Mouse (Mus musculus): ENCODE data around the gene Kat14. TPM values are rescaled to one million over a fixed set of nuclear protein-coding genes. Genes with fewer than 3 reads are reported as not detected.
"Not testable (repeated sequence)": the region's sequence is repeated elsewhere in the genome, so short reads cannot be mapped to it uniquely, and the experiment has no call there.

Kat14 gene
- polyA plus RNA-seq, 1 experiment from 2014 or later: 22.4 TPM

DNA sequence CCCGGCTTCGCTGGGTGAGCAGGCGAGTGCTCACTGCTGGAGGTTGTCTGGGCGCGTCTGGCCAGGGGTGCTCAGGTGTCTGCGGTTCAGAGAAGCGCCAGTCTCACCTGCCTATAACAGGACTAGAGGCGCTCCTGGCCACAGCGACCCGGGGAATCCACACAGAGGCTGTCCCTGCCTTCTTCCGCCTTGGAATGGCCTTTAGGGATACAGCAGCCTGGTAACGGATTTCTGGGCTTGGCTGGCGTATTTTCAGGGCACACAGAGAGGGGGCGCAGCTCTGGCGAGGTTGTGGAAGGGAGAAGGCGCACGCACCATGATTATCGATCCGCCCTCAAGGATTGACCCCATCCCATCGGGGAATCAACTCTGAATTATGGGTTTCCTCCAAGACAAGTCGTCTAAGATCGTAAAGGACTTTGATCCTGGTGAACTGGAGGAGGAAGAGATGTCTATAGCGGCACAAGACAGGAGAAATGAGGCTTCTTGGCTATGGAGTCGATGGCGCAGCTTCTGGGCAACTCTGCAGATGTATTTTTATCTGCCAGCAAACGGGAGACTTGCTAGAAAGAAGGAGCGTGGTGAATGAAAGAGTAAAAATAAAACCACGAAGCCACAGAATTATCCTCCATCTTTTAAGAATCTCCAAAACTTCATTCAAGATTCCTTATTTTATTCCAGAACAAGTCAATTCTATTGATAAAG, 35.5 kb upstream of the Kat14 start:
- WGBS: 6% methylated on average over 28 of the region's 28 CpGs
- no peak for DNase-seq (ENCODE audit: low spot score)
- Histone ChIP-seq H3K4me1 (replicated peaks; ENCODE audit: control insufficient read depth, insufficient read depth, low read length) (peaks cover 26% of the 10 kb centered on the region), H3K9me3 (ENCODE audit: control insufficient read depth, low read length) (0 out of 2 replicates have a peak, but pooled peaks cover 3% of the 10 kb centered on the region), H3K9ac (peak overlapping the region; percentile 36; the same call in 1 of the 2 replicates), H3K4me2 (replicated peaks) (peak overlapping the region; percentile 95), H3K27ac (no peak overlapping the region), H3K27me3 (ENCODE audit: control insufficient read depth, insufficient read depth, low read length) (peaks cover 75% of the 10 kb centered on the region), H3K36me3 (replicated peaks; ENCODE audit: control insufficient read depth, insufficient read depth) (no peaks in the 10 kb centered on the region), H3K4me3 (replicated peaks; ENCODE audit: low read length) (peak overlapping the region; percentile 30)
- no peak for ATAC-seq (ENCODE audit: low FRiP score)

DNA sequence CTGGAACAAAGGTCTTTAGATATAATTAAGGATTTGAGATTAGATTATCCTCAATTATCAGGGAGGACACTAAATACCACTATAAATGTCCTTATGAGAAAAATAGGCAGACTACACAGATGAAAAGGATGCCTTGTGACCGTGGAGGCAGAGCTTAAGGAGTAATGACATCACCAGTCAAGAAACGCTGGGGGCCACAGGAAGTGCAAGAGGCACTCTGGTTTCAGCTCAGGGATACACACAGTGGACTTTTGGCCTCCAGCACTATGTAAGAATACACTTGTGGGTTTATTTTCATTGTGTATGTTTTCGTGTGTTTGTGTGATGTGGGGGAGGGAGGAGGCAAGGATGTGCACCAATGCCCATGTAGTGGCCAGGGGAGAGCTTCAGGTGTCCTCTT, 31.6 kb upstream of the Kat14 start:
- Histone ChIP-seq H3K27ac (no peak overlapping the region), H3K4me1 (replicated peaks; ENCODE audit: control insufficient read depth, insufficient read depth, low read length) (peaks cover 9% of the 10 kb centered on the region; the same call in 1 of the 2 replicates), H3K4me3 (replicated peaks; ENCODE audit: low read length) (no peak overlapping the region), H3K9ac (no peak overlapping the region), H3K4me2 (replicated peaks) (no peak overlapping the region), H3K27me3 (ENCODE audit: control insufficient read depth, insufficient read depth, low read length) (peaks cover 36% of the 10 kb centered on the region), H3K36me3 (replicated peaks; ENCODE audit: control insufficient read depth, insufficient read depth) (no peaks in the 10 kb centered on the region), H3K9me3 (ENCODE audit: control insufficient read depth, low read length) (0 out of 2 replicates have a peak, but pooled peaks cover 3% of the 10 kb centered on the region)
- ATAC-seq (ENCODE audit: low FRiP score) (no peak), DNase-seq (ENCODE audit: low spot score) (no peak)
- WGBS: 72% methylated on average over 3 of the region's 3 CpGs

DNA sequence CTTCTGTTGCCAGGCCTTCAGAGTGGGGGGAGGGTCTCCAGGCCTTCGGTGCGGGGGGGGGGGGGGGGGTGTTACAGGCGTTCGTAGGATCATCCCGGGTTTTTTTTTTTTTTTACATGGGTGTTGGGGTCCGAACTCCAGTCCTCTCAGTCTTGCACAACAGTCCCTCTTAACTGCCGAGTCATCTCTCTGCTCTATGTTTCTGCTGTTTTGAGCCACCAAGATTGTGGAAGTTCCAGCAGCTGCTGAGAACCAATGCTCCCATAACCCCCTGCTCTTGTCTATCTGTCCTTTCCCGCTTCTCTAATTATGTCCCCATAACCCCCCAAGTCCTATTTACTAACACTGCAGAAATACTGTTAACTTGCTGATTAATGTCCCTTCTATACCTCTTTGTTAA, 31.1 kb upstream of the Kat14 start:
- no peak overlapping the region for H3K27ac ChIP-seq
- 0 out of 2 replicates have a peak, but pooled peaks cover 3% of the 10 kb centered on the region for H3K9me3 ChIP-seq (ENCODE audit: control insufficient read depth, low read length)
- peaks cover 8% of the 10 kb centered on the region; the same call in 1 of the 2 replicates for H3K4me1 ChIP-seq (replicated peaks; ENCODE audit: control insufficient read depth, insufficient read depth, low read length)
- ATAC-seq (ENCODE audit: low FRiP score) (no peak), DNase-seq (ENCODE audit: low spot score) (no peak)
- no peak overlapping the region for H3K9ac ChIP-seq
- H3K27me3 ChIP-seq (ENCODE audit: control insufficient read depth, insufficient read depth, low read length): peaks cover 31% of the 10 kb centered on the region
- WGBS: 87% methylated on average over 6 of the region's 8 CpGs
- H3K36me3 ChIP-seq (replicated peaks; ENCODE audit: control insufficient read depth, insufficient read depth): no peaks in the 10 kb centered on the region
- H3K4me2 ChIP-seq (replicated peaks): no peak overlapping the region
- no peak overlapping the region for H3K4me3 ChIP-seq (replicated peaks; ENCODE audit: low read length)

DNA sequence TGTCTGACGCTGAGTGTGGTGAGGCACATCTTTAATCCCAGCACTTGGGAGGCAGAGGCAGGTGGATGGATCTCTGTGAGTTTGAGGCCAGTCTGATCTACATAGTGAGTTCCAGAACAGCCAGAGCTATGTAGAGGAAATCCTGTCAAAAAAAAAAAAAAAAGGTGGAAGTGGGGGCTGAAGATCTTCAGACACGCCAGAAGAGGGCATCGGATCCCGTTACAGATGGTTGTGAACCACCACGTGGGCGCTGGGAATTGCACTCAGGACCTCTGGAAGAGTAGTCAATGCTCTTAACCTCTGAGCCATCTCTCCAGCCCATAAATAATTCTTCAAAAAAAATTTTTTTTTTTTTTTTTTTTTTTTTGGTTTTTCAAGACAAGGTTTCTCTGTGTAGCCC, 30.6 kb upstream of the Kat14 start:
- not testable (repeated sequence) for ATAC-seq (ENCODE audit: low FRiP score)

DNA sequence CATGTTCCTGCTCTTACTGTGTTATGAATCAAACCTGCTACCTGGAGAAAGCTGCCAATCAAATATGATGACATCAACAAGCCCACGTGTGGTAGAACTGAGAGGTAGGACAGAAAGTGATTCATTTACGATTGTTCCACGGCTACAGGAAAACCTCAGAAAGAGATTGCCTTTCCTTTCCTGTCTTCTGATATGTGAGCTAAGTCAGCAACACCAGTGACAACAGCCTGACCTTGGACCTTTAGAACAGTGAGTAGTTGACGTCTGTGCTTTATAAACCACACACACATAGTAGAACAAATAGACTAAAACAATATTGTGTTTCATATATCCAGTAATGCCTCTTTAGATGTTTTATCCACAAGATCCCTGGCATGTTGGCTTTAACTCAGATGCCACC, 25.6 kb upstream of the Kat14 start:
- no peak for ATAC-seq (ENCODE audit: low FRiP score)
- no peaks in the 10 kb centered on the region for H3K4me1 ChIP-seq (replicated peaks; ENCODE audit: control insufficient read depth, insufficient read depth, low read length)
- WGBS: 87% methylated on average over 4 of the region's 4 CpGs

More for the DNA sequence above, 30.6 kb upstream of the Kat14 start:
- not testable (repeated sequence) for DNase-seq (ENCODE audit: low spot score); H3K9ac ChIP-seq; H3K4me2 ChIP-seq (replicated peaks); H3K27ac ChIP-seq; H3K9me3 ChIP-seq (ENCODE audit: control insufficient read depth, low read length); H3K4me3 ChIP-seq (replicated peaks; ENCODE audit: low read length); H3K36me3 ChIP-seq (replicated peaks; ENCODE audit: control insufficient read depth, insufficient read depth); H3K4me1 ChIP-seq (replicated peaks; ENCODE audit: control insufficient read depth, insufficient read depth, low read length)
- peaks cover 26% of the 10 kb centered on the region for H3K27me3 ChIP-seq (ENCODE audit: control insufficient read depth, insufficient read depth, low read length)
- 82% methylated on average over 6 of the region's 6 CpGs for WGBS

DNA sequence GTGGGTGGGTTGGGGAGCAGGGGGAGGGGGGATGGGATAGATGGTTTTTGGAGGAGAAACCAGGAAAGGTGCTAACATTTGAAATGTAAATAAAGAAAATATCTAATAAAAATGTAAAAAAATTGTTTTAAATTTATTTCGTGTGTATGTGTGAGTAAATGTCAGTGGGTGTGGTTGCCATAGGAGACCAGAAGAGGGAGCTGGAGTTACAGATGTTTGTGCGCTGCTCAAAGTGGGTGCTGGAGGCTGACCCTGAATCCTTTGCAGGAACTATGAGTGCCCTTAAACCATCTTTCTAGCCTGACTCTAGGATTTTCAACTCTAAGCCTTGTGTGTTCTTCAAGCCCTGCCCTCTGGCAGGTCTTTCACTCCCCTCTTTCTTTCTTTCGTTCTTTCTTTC, 20.3 kb upstream of the Kat14 start:
- H3K4me1 ChIP-seq (replicated peaks; ENCODE audit: control insufficient read depth, insufficient read depth, low read length): no peaks in the 10 kb centered on the region
- H3K27me3 ChIP-seq (ENCODE audit: control insufficient read depth, insufficient read depth, low read length): no peaks in the 10 kb centered on the region
- ATAC-seq (ENCODE audit: low FRiP score): no peak
- DNase-seq (ENCODE audit: low spot score): no peak
- H3K4me3 ChIP-seq (replicated peaks; ENCODE audit: low read length): no peak overlapping the region
- no peaks in the 10 kb centered on the region for H3K36me3 ChIP-seq (replicated peaks; ENCODE audit: control insufficient read depth, insufficient read depth)
- WGBS: 70% methylated on average over 3 of the region's 3 CpGs
- H3K9ac ChIP-seq: no peak overlapping the region
- H3K4me2 ChIP-seq (replicated peaks): no peak overlapping the region
- no peak overlapping the region for H3K27ac ChIP-seq
- no peaks in the 10 kb centered on the region for H3K9me3 ChIP-seq (ENCODE audit: control insufficient read depth, low read length)

More for the DNA sequence above, 25.6 kb upstream of the Kat14 start:
- Histone ChIP-seq H3K27me3 (ENCODE audit: control insufficient read depth, insufficient read depth, low read length) (no peaks in the 10 kb centered on the region), H3K36me3 (replicated peaks; ENCODE audit: control insufficient read depth, insufficient read depth) (no peaks in the 10 kb centered on the region), H3K4me3 (replicated peaks; ENCODE audit: low read length) (no peak overlapping the region), H3K9ac (no peak overlapping the region), H3K27ac (no peak overlapping the region), H3K4me2 (replicated peaks) (no peak overlapping the region), H3K9me3 (ENCODE audit: control insufficient read depth, low read length) (no peaks in the 10 kb centered on the region)
- no peak for DNase-seq (ENCODE audit: low spot score)

DNA sequence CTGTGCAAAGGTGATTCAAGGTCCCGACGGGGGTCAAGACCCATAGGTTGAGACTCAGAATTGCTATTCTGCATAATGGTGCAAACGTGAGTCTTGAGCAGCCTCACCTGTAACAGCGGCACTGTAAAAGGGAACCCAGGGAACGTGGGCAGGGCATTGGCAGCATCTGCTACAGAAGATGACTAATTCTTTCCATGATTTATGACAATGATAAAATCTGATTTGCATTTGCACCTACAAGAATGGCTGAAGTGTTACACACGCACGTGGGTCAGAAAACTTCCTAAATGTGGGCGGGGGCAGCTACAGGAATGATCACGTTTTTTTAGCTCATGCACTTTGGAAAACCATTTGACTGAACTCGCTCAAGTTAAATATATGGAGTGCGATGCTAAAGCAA, 15.9 kb upstream of the Kat14 start:
- no peak overlapping the region for H3K9ac ChIP-seq
- no peaks in the 10 kb centered on the region for H3K36me3 ChIP-seq (replicated peaks; ENCODE audit: control insufficient read depth, insufficient read depth)
- no peak for DNase-seq (ENCODE audit: low spot score)
- no peak overlapping the region for H3K4me3 ChIP-seq (replicated peaks; ENCODE audit: low read length)
- H3K4me2 ChIP-seq (replicated peaks): no peak overlapping the region
- WGBS: 87% methylated on average over 11 of the region's 11 CpGs
- H3K27me3 ChIP-seq (ENCODE audit: control insufficient read depth, insufficient read depth, low read length): no peaks in the 10 kb centered on the region
- H3K27ac ChIP-seq: no peak overlapping the region
- H3K9me3 ChIP-seq (ENCODE audit: control insufficient read depth, low read length): no peaks in the 10 kb centered on the region
- no peak for ATAC-seq (ENCODE audit: low FRiP score)
- no peaks in the 10 kb centered on the region for H3K4me1 ChIP-seq (replicated peaks; ENCODE audit: control insufficient read depth, insufficient read depth, low read length)

DNA sequence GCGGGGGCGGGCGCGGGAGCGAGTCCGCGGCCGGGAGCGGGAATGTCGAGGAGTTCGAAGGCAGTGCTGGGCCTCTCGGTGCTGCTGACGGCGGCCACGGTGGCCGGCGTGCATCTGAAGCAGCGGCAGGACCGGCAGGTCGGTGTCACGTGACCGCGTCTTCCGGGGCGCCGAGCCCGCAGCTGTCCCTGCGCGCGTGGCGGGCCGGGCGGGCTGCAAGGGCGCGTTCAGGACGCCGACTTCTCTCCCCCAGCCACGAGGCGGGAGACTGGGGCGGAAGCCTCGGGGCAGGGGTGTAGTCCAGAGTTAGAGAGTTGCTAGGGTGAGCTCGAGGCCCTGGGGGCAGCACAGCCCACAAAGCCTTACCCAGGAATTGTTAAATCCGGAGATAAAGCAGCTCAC, 238 bp downstream of the Kat14 start:
- Histone ChIP-seq H3K4me1 (replicated peaks; ENCODE audit: control insufficient read depth, insufficient read depth, low read length) (peaks cover 16% of the 10 kb centered on the region), H3K27me3 (ENCODE audit: control insufficient read depth, insufficient read depth, low read length) (no peaks in the 10 kb centered on the region), H3K4me3 (replicated peaks; ENCODE audit: low read length) (peak overlapping the region; percentile 89), H3K27ac (peak overlapping the region; percentile 94), H3K9ac (peak overlapping the region; percentile 79), H3K4me2 (replicated peaks) (peak overlapping the region; percentile 56), H3K9me3 (ENCODE audit: control insufficient read depth, low read length) (no peaks in the 10 kb centered on the region), H3K36me3 (replicated peaks; ENCODE audit: control insufficient read depth, insufficient read depth) (peaks cover 22% of the 10 kb centered on the region)
- ATAC-seq (ENCODE audit: low FRiP score) (peak; percentile 89), DNase-seq (ENCODE audit: low spot score) (no peak)
- WGBS: under 1% methylated on average over 43 of the region's 43 CpGs

DNA sequence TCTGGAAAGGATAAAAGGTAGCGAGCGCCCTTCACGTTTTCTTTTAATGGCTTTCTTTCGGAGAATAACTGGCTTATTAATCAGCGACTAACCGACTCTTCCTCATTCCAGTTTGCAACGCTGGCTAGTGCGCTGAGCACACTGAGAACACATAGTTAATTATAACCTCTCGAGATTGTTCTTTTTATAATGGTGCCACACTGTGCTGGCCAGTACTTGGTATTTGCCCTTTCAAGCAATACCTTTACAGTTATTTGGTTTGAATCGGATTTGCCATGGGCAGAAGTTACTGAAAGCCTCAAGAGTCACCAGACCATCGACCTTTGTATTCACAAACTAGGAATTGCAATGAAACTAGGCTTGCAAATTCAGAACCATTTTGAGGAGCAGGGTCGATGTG, 728 bp downstream of the Kat14 start:
- peak overlapping the region; percentile 89 for H3K4me3 ChIP-seq (replicated peaks; ENCODE audit: low read length)
- H3K9me3 ChIP-seq (ENCODE audit: control insufficient read depth, low read length): no peaks in the 10 kb centered on the region
- H3K27me3 ChIP-seq (ENCODE audit: control insufficient read depth, insufficient read depth, low read length): no peaks in the 10 kb centered on the region
- H3K4me1 ChIP-seq (replicated peaks; ENCODE audit: control insufficient read depth, insufficient read depth, low read length): peaks cover 16% of the 10 kb centered on the region
- ATAC-seq (ENCODE audit: low FRiP score): no peak
- H3K27ac ChIP-seq: peak overlapping the region; percentile 94
- peaks cover 26% of the 10 kb centered on the region for H3K36me3 ChIP-seq (replicated peaks; ENCODE audit: control insufficient read depth, insufficient read depth)
- DNase-seq (ENCODE audit: low spot score): peak; percentile 48
- WGBS: 1% methylated on average over 12 of the region's 12 CpGs
- peak overlapping the region; percentile 56 for H3K4me2 ChIP-seq (replicated peaks)
- H3K9ac ChIP-seq: peak overlapping the region; percentile 79

Measured in hindbrain, embryonic 14.5 days (tissue).